Mouse (Mus musculus) lung, embryonic 14.5 days (tissue): ENCODE data around the gene Clasp2. TPM values are rescaled to one million over a fixed set of nuclear protein-coding genes. Genes with fewer than 3 reads are reported as not detected.

ENCODE experiments used
- ATAC-seq: fragments of 200-750 bp; cut with Nextera tagmentation; 2 replicates; pipeline ENCODE4 v1.8.0; 2017; ENCODE audit warnings: mild to moderate bottlenecking, moderate TSS enrichment, moderate library complexity; ENCODE audit not compliant: insufficient read depth
- DNase-seq: peaks from one replicate; pipeline ENCODE4 v3.0.0-alpha.2; 2015
- H3K27ac ChIP-seq: fragments of 300-500 bp; sonication (generic); 2 replicates; pipeline ENCODE4 v1.5.1; 2014; ENCODE audit warnings: low read depth, mild to moderate bottlenecking, moderate library complexity
- H3K27me3 ChIP-seq: fragments of 300-500 bp; sonication (generic); 2 replicates; pipeline ENCODE4 v1.6.1; 2014; ENCODE audit warnings: low read length, control low read depth; ENCODE audit not compliant: insufficient read depth
- H3K36me3 ChIP-seq: fragments of 300-500 bp; sonication (generic); 2 replicates; pipeline ENCODE4 v1.6.1; 2014; ENCODE audit warnings: control low read depth; ENCODE audit not compliant: insufficient read depth
- H3K4me1 ChIP-seq: fragments of 300-500 bp; sonication (generic); 2 replicates; pipeline ENCODE4 v1.6.1; 2014; ENCODE audit warnings: antibody characterized with exemption, control low read depth; ENCODE audit not compliant: insufficient read depth
- H3K4me2 ChIP-seq: fragments of 300-500 bp; sonication (generic); 2 replicates; pipeline ENCODE4 v1.6.1; 2014; ENCODE audit warnings: mild to moderate bottlenecking
- H3K4me3 ChIP-seq: fragments of 300-500 bp; sonication (generic); 2 replicates; pipeline ENCODE4 v1.5.1; 2014; ENCODE audit warnings: low read depth, low read length
- H3K9ac ChIP-seq: fragments of 300-500 bp; sonication (generic); 2 replicates; pipeline ENCODE4 v1.6.1; 2014
- H3K9me3 ChIP-seq: fragments of 300-500 bp; sonication (generic); 2 replicates; pipeline ENCODE4 v1.6.1; 2016; ENCODE audit warnings: low read depth, low read length, control low read depth
- CTCF ChIP-seq: IDR thresholded peaks from 2 replicates; pipeline ENCODE4 v1.5.1; 2016; ENCODE audit warnings: antibody characterized with exemption, low read depth
- WGBS: fragments of 180-500 bp; shearing (Covaris S2); extraction: QIAGEN DNeasy Blood & Tissue Kit; methylation state at CpG from one replicate; pipeline ENCODE4 v1.1.7; 2014; 5-methylcytosine and 5-hydroxymethylcytosine counted together
- polyA plus RNA-seq: library from polyadenylated mRNA; unstranded; fragments of >200 nt; fragmentation: Nextera tagmentation; extraction: Ambion mirVana; gene quantifications from 2 replicates; pipeline ENCODE4 v1.2.1, GENCODE M21; 2014

The Clasp2 gene
- polyA plus RNA-seq, 1 experiment from 2014 or later, result 34.2 TPM

DNA sequence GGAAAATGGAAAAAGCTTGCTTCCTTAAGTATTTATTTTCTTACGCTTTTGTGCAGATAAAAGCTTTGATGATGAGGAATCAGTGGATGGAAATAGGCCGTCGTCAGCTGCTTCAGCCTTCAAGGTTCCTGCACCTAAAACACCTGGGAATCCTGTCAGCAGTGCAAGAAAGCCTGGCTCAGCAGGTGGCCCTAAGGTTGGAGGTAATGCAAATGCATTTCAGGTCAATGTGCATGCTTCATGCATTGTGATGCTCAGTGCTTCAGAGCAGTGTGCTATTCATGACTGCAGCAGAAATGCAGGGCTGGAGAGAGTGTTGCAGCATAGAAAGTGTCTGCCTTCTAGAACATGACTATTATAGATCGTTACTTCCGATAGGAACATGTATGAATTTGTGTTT is 71.8 kb downstream of the Clasp2 start:
- no peak for ATAC-seq
- no peaks in the 10 kb centered on the region for H3K4me1 ChIP-seq
- H3K4me3 ChIP-seq, result no peak overlapping the region
- DNase-seq, result no peak
- no peaks in the 10 kb centered on the region for H3K9me3 ChIP-seq
- 0 out of 2 replicates have a peak, but pooled peaks cover 13% of the 10 kb centered on the region for H3K36me3 ChIP-seq
- no peak overlapping the region for H3K4me2 ChIP-seq
- WGBS, result 79% methylated on average over 5 of the region's 5 CpGs
- no peak for TF ChIP-seq CTCF
- no peaks in the 10 kb centered on the region for H3K27me3 ChIP-seq
- H3K9ac ChIP-seq, result no peak overlapping the region
- no peak overlapping the region for H3K27ac ChIP-seq

DNA sequence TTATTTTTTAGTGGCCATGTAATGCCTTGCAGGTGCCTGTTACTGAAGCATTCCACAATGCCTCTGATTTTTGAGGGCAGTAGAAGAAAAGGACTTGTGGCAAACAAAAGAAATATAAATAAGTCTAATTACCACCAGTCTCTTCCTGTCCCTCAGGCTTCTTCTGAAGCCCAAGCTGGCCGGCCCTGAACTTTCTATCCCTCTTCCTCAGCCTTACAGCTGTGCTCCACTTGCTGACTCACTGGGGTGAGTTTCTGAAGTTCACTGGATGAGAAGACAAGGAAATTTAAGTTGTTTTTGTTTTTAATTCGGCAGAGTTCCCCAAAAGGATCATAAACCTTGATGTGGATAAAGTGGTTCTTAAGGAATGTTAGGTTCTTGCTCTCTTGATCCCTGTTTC is 74.6 kb downstream of the Clasp2 start:
- Histone ChIP-seq H3K36me3 (0 out of 2 replicates have a peak, but pooled peaks cover 13% of the 10 kb centered on the region), H3K4me3 (no peak overlapping the region), H3K9ac (no peak overlapping the region), H3K9me3 (no peaks in the 10 kb centered on the region), H3K4me1 (no peaks in the 10 kb centered on the region), H3K4me2 (no peak overlapping the region), H3K27me3 (no peaks in the 10 kb centered on the region), H3K27ac (no peak overlapping the region)
- ATAC-seq, result no peak
- no peak for DNase-seq
- 76% methylated on average over 2 of the region's 2 CpGs for WGBS
- no peak for TF ChIP-seq CTCF

DNA sequence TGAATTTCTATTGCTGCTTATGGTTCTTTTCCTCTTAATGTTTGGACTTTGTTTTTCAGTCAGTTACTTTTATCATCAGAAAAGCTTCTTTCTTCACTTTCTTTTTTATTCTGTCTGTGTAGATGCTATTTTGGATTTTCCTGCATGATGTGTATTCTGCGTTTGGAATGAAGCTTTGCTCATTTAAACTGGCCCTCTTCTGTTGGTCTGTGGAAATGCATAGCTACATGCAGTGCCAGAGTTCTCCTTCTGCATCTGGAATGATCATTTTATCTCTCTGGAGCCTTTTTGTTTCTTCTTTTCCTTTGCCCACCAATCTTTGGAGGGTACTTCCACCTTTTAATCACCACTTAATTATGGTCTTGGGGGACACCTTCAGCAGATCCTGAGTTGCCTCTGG is 80.9 kb downstream of the Clasp2 start:
- 72% methylated on average over 1 of the region's 1 CpGs for WGBS
- no peak overlapping the region for H3K4me2 ChIP-seq
- no peak overlapping the region for H3K9ac ChIP-seq
- no peak overlapping the region for H3K4me3 ChIP-seq
- no peaks in the 10 kb centered on the region for H3K36me3 ChIP-seq
- peak; percentile 30; the same call in 1 of the 2 replicates for TF ChIP-seq CTCF
- ATAC-seq, result no peak
- no peak overlapping the region for H3K27ac ChIP-seq
- no peaks in the 10 kb centered on the region for H3K27me3 ChIP-seq
- peak; percentile 9 for DNase-seq
- no peaks in the 10 kb centered on the region for H3K9me3 ChIP-seq
- no peaks in the 10 kb centered on the region for H3K4me1 ChIP-seq

DNA sequence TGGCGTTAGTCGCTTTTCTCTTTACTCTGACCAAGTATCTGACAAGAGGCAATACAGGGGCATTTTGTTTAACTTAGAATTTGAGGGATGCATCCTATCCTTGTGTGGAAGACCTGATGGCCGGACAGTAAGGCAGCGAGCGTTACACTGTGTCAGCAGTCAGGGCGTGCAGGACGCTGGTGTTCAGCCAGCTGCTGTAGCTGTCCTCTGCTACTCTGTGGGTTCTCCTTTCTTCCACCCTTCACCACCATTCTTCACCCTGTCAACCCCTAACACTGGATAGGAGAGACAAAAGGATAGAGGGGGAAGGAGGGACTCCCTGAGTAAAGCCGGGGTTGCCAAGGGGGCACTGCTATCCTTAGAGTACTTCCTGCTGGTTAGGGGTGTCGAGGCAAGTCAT is 87.4 kb downstream of the Clasp2 start:
- no peaks in the 10 kb centered on the region for H3K36me3 ChIP-seq
- peak; percentile 35; the same call in 1 of the 2 replicates for ATAC-seq

DNA sequence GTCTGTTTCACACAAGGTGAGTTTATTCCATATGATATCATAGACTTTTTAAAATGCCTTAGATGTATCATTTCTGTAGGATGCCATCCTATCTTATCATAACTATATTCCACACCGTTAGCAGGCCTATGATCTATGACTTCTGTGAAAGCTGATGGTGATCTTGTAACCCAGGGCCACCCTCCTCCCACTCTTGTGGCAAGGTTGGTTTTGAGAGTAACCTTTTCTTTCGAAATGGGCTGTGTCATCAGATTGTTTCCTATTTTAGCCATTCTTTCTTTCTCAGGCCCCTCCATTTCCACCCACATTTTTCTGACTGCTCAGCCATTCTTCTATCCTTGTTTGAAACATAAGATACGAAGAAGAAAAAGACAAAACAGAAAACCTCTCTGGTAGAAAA is 88.9 kb downstream of the Clasp2 start:
- ATAC-seq, result no peak
- no peak for DNase-seq
- no peak overlapping the region for H3K27ac ChIP-seq

More for the DNA sequence above, 87.4 kb downstream of the Clasp2 start:
- Histone ChIP-seq H3K4me3 (no peak overlapping the region), H3K4me1 (no peaks in the 10 kb centered on the region), H3K9ac (no peak overlapping the region), H3K27ac (no peak overlapping the region), H3K4me2 (no peak overlapping the region), H3K9me3 (no peaks in the 10 kb centered on the region), H3K27me3 (no peaks in the 10 kb centered on the region)
- 64% methylated on average over 9 of the region's 9 CpGs for WGBS
- DNase-seq, result no peak
- TF ChIP-seq CTCF, result no peak

DNA sequence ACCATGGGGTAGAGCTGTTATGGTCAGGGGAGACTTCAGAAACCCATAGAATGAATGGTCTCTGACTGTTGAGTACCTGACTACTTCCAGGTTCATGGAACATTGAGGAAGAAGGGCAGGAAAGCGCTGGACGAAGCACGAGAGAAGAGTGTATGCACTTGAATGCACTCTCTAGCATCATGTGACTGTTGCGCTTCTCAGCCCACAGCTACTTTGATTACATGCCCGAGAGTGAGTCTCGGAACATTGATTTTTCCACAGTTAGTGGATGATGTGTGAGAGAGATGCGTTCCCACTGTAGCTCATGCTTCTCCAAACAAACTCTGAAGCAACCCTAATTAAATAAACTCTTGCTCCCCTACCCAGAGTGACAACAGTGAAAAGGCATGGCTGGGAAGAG is 92.2 kb downstream of the Clasp2 start:
- Histone ChIP-seq H3K9ac (no peak overlapping the region), H3K4me3 (no peak overlapping the region), H3K4me1 (no peaks in the 10 kb centered on the region), H3K36me3 (no peaks in the 10 kb centered on the region), H3K27ac (no peak overlapping the region), H3K4me2 (no peak overlapping the region), H3K27me3 (no peaks in the 10 kb centered on the region), H3K9me3 (no peaks in the 10 kb centered on the region)
- no peak for TF ChIP-seq CTCF
- ATAC-seq, result 0 out of 2 replicates have a peak, but pooled peaks have one; percentile 17
- 52% methylated on average over 7 of the region's 7 CpGs for WGBS
- DNase-seq, result peak; percentile 30

More for the DNA sequence above, 88.9 kb downstream of the Clasp2 start:
- Histone ChIP-seq H3K9ac (no peak overlapping the region), H3K9me3 (no peaks in the 10 kb centered on the region), H3K27me3 (no peaks in the 10 kb centered on the region), H3K4me2 (no peak overlapping the region), H3K36me3 (no peaks in the 10 kb centered on the region), H3K4me1 (no peaks in the 10 kb centered on the region), H3K4me3 (no peak overlapping the region)
- WGBS, result 79% methylated on average over 3 of the region's 3 CpGs
- no peak for TF ChIP-seq CTCF

DNA sequence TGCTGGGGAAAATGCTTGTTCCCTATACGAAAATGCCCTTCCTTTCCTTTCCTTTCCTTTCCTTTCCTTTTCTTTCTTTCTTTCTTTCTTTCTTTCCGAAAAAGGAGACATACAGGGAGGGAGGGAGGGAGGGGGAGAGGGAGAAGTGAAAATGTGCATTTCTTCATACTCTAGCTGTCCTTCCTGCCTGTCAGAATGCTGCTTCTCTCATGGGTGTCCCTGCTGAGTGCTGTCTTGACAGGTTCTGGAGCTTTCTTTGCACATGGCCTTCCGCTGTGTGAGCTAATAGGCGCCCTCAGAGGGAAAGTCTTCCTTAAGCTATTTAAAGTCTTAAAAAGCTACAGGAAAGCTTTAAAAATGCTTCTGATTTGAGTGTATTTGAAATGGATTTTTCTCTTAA is 95.7 kb downstream of the Clasp2 start:
- ATAC-seq (no peak), DNase-seq (no peak)
- H3K36me3 ChIP-seq, result peaks cover 4% of the 10 kb centered on the region; the same call in 1 of the 2 replicates
- H3K4me3 ChIP-seq, result no peak overlapping the region
- WGBS, result 92% methylated on average over 4 of the region's 4 CpGs
- TF ChIP-seq CTCF, result no peak
- no peak overlapping the region for H3K9ac ChIP-seq
- no peaks in the 10 kb centered on the region for H3K27me3 ChIP-seq
- H3K4me1 ChIP-seq, result no peaks in the 10 kb centered on the region
- H3K27ac ChIP-seq, result no peak overlapping the region
- no peak overlapping the region for H3K4me2 ChIP-seq
- no peaks in the 10 kb centered on the region for H3K9me3 ChIP-seq

DNA sequence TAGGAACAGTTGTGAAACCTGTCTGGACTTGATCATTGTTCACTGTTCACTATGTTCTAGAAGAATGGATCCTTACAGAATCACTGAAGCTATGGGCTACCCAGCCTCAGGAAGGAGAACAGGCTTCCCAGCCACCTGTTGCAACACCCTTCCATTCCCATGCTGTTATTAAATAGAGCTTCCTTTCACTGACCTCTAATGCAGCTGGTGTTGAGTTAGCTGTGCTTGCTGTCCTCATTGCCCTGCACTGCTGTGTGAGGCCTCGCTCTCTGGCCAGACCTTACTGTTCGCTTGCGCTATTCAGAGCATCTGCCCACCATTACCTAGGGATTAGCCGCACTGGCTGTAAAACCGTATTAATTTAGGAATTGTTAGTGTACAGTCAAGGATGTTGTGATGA is 96.2 kb downstream of the Clasp2 start:
- Histone ChIP-seq H3K27ac (no peak overlapping the region), H3K27me3 (no peaks in the 10 kb centered on the region), H3K4me2 (no peak overlapping the region), H3K9me3 (no peaks in the 10 kb centered on the region), H3K9ac (no peak overlapping the region), H3K36me3 (peaks cover 4% of the 10 kb centered on the region; the same call in 1 of the 2 replicates), H3K4me1 (no peaks in the 10 kb centered on the region), H3K4me3 (no peak overlapping the region)
- TF ChIP-seq CTCF, result no peak
- ATAC-seq (no peak), DNase-seq (no peak)
- WGBS, result 90% methylated on average over 5 of the region's 5 CpGs
